Mouse (Mus musculus): Measurements from ENCODE around the gene Baiap2l2.
A peak's percentile ranks its signal among the peaks of the same experiment; 100 is the strongest.

Baiap2l2 gene

DNA sequence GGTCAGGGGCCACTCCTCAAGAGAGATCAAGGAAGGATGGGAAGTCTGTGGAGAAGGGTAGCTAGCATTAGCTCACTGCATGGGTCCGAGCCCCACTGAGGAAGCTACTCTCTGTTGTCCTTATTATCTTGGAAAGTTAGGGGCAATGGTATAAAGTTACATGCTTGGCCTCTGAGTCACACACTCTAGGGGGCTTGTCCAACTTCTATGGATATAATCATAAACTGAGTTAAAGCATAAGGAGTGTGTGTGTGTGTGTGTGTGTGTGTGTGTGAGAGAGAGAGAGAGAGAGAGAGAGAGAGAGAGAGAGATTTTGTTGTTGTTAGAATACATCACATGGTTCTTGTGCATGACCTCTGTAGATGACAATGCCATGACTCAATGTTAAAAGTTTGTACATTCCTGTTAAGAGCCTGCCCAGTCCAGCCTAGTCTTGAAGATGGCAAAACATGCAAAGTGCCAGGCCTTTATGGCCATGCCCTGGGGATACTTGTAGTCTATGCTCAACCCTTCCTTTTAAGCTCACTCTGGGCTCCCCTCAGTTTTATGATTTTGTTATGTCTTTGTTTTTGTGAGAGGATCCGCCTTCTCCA is 14.3 kb upstream of the Baiap2l2 start:
- no peak for DNase-seq

GRCm38 (mm10) chr15:79298553-79298952 is 13.2 kb upstream of the Baiap2l2 start:
- DNase-seq, result peak; percentile 70 to 82

DNA sequence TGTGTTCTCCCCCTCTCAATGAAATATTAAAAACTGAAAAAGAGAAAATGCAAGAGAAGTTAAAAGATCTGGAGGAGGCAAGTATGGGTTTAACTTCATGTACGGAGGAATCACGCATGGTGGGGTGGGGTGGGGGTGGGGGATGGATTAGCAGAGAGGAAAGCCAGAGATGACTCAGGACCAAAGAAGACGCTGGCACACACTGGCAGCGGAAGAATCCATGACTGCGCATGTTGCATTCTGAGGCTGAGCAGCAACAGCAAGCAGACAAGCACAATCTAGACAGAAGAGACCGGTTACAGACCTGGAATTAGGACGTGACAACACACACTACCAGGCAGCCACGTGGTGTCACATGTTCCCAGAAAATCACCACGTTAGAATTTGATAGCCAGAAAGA is 7.4 kb upstream of the Baiap2l2 start:
- DNase-seq, result no peak

- no peak for DNase-seq
Measured at GRCm38 (mm10) chr15:79290340-79290739, 5.0 kb upstream of the Baiap2l2 start.

DNA sequence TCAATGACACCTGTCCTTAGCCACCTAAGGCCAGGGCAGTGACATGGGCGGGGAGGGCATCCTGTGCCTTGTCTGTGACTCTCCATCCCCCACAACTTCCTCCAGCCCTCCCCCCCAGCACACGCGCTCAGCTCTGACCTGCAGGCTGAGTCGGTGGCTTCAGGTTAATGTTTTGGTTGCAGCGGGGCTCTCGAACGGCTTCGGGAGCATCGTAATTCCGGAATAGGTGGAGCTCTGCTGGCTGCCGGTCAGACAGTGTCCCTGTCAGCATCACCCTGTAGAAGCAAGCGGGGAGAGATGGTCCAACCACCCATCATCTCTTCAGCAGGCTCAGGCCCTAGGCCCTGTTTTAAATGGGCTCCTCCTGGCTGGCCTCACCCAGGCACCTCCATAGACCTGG is 4.1 kb upstream of the Baiap2l2 start:
- DNase-seq, result no peak

DNA sequence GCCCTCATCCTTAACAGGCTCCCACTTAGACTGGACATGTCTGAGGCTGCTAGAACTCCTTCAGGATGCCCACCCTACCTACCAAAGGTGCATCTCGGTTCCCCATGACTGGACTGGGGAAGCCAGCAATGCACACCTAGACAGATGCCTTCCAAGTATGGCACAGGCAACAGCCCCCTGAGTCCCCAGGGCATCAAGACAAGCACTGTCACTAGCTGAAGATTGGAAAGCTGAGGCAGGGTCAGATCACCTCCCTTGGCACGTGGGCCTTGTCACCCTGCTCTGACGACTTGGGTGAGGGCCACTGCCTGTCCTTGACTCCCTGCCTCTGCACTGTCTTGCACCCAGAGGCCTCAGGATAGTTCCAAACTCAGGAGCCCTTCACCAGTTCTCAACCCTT is 3.0 kb upstream of the Baiap2l2 start:
- no peak for DNase-seq

DNA sequence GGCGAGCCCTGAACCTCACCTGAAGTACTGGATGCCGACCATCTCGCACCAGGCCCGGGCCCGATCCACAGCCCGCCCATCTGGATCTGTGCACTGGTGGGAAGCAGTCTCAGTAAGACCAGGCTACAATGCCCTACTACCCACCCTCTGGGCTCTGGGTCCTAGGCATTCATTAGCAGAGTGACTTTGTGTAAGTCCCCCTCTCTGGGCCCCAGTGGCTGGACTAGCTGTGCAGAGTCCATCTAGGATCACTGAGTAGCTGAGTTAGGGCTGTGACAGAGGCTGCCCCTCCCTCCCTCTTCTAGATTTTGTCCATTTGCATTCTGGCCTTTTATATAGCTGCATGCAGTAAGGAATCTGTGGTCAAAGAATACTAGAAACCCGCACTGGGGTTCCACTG is 1.8 kb upstream of the Baiap2l2 start:
- no peak for DNase-seq

DNA sequence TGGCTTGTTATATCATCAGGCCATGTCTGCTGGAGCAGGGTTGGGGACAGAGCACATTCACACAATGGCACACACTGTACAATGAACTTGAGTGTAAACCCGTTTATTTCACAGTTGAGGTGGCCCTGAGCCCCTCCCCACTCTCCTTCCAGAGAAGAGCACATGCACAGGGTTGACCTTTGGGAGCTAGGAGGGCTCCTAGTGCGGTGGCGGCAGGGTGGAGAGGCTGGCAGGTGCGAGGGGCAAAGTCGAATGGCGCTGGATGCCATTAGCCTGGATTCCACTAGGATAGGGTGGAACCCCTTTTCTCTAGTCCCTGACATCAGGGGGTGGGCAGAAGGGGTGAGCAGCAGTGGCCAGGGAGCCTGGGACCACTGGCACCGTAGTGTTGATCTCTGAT is 804 bp upstream of the Baiap2l2 start:
- no peak for DNase-seq

- no peak for DNase-seq
Measured at GRCm38 (mm10) chr15:79283371-79283770, 2.0 kb downstream of the Baiap2l2 start.

DNA sequence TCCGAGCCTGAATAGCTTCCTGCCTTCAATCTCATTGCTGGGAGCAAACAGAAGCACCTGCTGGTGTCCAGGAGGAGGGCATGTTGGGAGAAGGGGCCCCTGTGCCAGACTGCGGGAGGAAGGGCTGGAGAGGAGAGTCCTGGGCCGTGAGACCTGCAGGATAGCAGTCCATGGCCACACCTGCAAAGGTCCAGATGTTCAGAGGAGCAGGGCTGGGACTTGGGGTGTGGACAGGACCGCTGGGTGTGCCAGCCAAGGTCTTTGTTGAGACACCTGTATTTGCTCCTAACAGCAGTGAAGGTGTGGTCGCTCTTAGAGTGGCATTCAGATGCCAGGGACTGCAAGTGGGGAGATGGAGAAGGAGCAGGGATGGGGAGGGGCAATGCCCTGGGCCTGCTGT is 2.9 kb downstream of the Baiap2l2 start:
- peak; percentile 16 to 25 for DNase-seq

DNA sequence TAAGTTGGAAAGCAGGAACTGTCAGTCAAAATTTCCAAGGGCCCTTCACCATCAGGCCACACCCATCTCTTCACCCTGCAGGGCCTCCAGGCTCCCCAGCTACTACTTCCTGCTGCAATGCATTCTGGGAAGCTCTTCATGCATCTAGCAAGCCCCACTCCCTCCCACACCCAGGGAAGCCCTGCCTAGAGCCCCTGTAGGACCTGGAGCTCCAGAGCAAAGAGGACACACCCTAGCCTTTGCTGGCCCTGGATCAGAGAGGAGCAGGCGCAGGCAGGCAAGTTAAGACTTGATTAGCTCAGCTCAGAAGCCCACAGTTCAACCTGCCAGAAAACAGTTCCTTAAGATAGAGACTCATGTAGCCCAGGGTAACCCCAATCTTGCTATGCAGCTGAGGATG is 3.9 kb downstream of the Baiap2l2 start:
- DNase-seq, result peak; percentile 76 to 87

- DNase-seq, result peak; percentile 42 to 65
Measured at GRCm38 (mm10) chr15:79280850-79281249, 4.5 kb downstream of the Baiap2l2 start.

GRCm38 (mm10) chr15:79280209-79280608 is 5.1 kb downstream of the Baiap2l2 start:
- DNase-seq, result peak in 1 of 2 experiments; percentile 51

DNA sequence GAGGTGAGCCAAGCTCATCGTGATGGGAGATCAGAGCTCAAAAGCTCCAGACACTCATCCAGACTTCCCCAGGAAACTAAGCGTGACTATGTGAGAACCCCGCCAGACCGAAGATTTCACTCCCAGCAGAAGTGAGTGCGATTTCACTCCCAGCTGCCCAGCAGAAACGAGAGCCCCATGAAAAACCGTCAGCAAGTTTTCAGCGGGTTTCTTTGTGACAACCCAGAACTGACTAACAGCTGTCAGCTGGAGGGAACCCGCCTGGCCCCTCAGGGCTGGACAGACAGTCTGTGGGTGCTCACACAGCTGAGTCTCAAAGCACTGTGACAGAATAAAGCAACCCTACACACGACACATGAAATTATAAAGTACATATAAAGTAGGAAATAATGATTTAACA is 7.6 kb downstream of the Baiap2l2 start:
- DNase-seq, result no peak

DNA sequence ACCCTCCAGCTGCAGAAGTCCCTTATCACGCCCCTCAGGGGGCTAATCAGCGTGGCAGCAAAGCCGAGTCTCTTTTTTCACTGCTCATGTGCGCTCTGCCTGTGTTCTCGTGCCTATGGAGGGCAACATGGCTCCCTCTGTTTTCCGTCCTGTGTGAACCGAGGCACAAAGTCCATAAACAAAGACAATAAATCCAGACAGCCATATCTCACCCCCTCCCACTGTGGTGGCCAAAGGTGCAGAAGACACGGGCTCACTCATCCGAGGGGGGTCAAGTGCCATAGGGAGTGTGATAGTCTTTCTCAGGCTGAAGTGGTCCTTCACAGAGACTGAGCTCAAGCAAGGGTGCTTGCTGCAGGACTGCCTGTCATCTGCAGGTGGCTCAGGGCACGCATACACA is 12.3 kb downstream of the Baiap2l2 start:
- no peak for DNase-seq

DNA sequence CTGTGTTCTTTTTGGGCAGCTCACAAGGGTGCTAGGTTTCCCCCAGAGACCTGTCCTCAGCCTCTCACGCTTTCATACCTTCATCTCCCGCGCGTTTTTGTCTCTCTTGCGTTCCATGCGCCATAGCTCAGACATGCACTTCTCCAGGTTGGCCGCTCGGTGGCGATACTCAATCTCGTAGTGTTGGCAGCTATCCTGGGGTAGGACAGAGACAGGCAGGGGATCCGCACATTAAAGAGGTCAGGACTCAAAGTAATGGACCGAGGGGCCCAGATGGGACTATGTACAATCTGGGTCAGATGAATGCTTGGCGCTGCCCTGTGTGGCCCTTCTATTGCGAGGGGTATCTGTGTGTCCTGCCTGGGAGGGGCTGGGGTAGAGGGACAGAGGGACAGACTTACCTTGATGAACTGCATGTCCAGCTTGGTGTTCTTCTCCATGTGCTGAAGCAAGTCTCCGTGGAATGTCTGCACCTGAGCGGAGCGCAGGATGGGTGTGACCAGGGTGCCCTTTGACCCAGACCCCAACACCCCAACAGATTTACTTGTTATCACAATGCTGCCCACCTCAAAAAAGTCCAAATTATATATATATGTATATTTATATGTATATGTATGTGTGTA is 14.1 kb downstream of the Baiap2l2 start:
- DNase-seq, result peak; percentile 32 to 52

DNA sequence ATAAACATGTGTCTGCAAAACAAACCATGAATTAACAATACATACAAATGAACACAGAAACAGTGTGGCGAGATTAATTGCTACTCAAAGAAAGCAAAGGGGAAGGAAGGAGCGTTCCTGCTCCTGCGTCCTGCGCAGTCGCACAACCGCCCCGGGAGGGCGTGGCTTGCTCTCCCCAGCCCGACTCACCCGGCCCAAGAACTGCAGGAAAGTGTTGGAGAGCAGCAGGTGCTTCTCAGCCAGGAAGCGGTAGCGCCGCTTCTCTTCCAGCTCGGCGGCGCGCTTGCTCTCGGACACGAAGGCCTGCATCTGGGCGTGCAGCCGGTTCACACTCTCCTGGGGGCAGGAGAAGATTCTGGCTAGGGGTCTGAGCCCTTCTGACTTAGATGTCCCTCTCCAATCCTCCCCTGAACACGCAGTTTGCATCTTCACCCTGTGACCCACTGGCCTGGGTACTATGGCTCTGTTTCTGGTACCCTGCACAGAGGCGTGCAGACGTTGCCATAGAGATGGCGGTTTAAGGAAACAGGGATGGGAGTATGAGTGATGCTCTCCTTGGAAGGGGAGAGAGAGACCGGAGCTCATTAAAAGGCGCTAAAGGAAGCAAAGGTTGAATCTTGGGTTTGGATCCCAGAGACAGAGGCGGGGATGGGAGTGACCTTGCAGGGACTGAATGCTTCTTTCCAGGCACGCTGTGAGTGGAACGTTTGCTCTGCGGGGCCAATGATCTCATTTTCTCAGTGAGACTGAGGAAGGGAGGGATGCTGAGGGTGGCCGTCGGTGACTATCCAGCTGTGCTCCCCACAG is 14.8 kb downstream of the Baiap2l2 start:
- DNase-seq, result peak; percentile 86 to 89

DNA sequence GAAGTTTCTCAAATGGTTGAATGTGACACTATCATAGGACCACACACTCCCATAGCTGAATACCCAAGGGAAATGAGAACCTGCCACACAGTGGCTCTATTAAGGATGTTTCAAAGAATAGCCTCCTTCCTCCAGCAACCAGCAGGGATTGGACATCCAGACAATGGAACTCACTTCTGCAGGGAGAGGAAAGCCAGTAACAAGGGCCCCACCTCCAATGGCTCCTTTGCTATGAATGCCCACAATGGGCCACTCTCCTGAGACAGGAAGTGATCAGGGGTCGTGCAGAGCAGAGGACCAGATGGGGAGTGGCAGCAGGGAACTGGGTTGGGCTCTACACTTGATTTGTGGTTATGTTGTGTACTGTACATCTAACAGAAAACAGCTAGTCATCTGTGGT is 16.8 kb downstream of the Baiap2l2 start:
- DNase-seq, result no peak

GRCm38 (mm10) chr15:79265384-79265783 is 20.0 kb downstream of the Baiap2l2 start:
- DNase-seq, result no peak

DNA sequence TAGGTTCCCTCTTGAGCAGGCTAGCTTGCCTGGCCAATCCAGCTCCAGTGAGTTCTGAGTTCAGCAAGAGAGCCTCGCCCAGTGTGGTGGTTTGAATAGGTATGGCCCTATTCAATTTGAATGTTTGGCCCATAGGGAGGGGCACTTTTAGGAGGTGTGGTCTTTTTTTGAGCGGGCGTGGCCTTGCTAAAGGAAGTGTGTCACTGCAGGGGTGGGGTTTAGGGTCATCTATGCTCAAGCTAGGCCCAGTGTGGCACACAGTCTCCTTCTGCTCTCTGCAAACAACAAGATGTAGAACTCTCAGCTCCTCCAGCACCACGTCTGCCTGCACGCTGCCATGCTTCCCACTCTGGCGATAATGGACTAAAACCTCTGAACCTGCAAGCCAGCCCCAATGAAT is 21.6 kb downstream of the Baiap2l2 start:
- no peak for DNase-seq

- no peak for DNase-seq
Measured at GRCm38 (mm10) chr15:79262786-79263309, 22.5 kb downstream of the Baiap2l2 start.

DNA sequence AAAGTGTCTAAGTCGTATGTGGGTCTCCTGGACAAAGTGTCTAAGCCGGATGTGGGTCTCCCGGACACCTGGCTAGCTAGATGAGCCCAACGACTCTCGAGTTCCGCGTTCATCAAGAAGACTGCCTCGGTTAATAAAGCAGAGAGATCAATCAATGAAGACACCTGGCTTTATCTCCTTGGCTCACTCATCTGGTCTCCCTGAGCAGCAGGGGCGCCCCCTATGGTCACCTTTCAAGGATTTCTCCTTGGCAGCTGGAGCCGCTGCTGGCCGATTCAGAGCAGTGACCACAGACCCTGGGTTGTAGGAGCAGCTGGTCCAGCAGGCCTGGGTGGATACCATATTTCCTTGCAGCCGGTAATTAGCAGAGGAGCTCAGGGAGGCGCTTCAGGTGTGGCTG is 23.0 kb downstream of the Baiap2l2 start:
- DNase-seq, result peak in 1 of 2 experiments; percentile 34

DNA sequence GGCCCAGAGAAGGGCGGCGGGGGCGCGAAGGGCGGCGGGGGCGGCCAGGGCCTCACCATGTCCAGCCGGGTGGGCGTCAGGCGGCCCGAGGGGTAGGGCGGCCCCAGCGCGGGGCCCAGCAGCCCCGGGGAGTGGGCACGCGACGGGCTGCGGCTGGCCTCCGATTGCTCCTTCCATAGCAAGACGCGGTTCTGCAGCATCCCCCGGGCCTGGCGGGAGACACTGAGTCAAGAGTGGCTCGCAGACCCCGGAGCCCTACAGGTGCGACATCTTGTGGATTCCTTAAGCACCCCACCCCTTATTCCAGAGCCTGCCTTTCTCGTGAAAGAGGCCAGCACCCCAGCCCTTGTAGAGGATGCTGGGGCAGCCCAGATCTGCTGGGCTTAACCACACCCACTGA is 23.6 kb downstream of the Baiap2l2 start:
- DNase-seq, result no peak

Measured in lung, adult 18-20 months (tissue).